Mouse (Mus musculus): ENCODE measurements around the gene Pde11a. TPM values are rescaled to one million over a fixed set of nuclear protein-coding genes. Genes with fewer than 3 reads are reported as not detected.

The Pde11a gene
- polyA plus RNA-seq, 1 experiment from 2014 or later = 0.57 TPM

Other genes with a start within 250 kb of the Pde11a start
- not detected in 2 replicates for gene Cyct, start 21.7 kb upstream of the Pde11a start, polyA plus RNA-seq (2015; fragmentation: Nextera tagmentation; extraction: Ambion mirVana)
- gene Rbm45, start 31.2 kb upstream of the Pde11a start, polyA plus RNA-seq (2015; fragmentation: Nextera tagmentation; extraction: Ambion mirVana) = 15.3 and 18.8 TPM in 2 replicates
- gene Osbpl6, start 67.7 kb upstream of the Pde11a start, polyA plus RNA-seq (2015; fragmentation: Nextera tagmentation; extraction: Ambion mirVana) = 8.3 and 11.2 TPM in 2 replicates

Data from intestine, embryonic 15.5 days (tissue).